In genomic region chr6:39377311-39377827, GRCm38 (mm10) we compare ENCODE assay signal across 1 mouse cellular context.
TF ChIP-seq lines count a peak whose summit lies in the region.

Gene Slc37a3 (minus strand): TSS chr6:39377675.

TF ChIP-seq in CH12.LX, 34 proteins besides CTCF, POLR2A, EP300 and RAD21 (continued from another document):
- peak; percentile 86 for TF ChIP-seq MAX (IDR thresholded peaks at IDR 0.05; ENCODE audit: low read length)
- TF ChIP-seq CHD1 (IDR thresholded peaks at IDR 0.05; ENCODE audit: low read depth, low read length) = no peak
- no peak for TF ChIP-seq ETS1 (conservative IDR thresholded peaks at IDR 0.05; ENCODE audit: low read depth, low read length)
- no peak for TF ChIP-seq CHD2 (IDR thresholded peaks at IDR 0.05; ENCODE audit: low read length)
- no peak; the same call in 1 of the 2 replicates for TF ChIP-seq NELFE (IDR thresholded peaks at IDR 0.05; ENCODE audit: low read depth, low read length)
- peak; percentile 92 for TF ChIP-seq USF2 (conservative IDR thresholded peaks at IDR 0.05; ENCODE audit: low read depth, low read length)
- no peak for TF ChIP-seq MYC (IDR thresholded peaks at IDR 0.05; ENCODE audit: low read depth, low read length)
- TF ChIP-seq SIN3A (IDR thresholded peaks at IDR 0.05; ENCODE audit: low read length) = no peak; the same call in 1 of the 2 replicates
- TF ChIP-seq UBTF (IDR thresholded peaks at IDR 0.05; ENCODE audit: low read depth, low read length) = no peak
- TF ChIP-seq JUND (conservative IDR thresholded peaks at IDR 0.05; ENCODE audit: low read depth, low read length) = no peak
- TF ChIP-seq MAFK (IDR thresholded peaks at IDR 0.05; ENCODE audit: insufficient replicate concordance, low read length) = no peak
- peak; percentile 76; the same call in 1 of the 2 replicates for TF ChIP-seq MAZ (IDR thresholded peaks at IDR 0.05; ENCODE audit: low read depth, low read length)
